Mouse (Mus musculus): ENCODE data around the gene Dzip1l.

GRCm38 (mm10) chr9:99630071-99630470 lies 775 bp downstream of the Dzip1l start:
- no peak for TF ChIP-seq POLR2A (IDR thresholded peaks at IDR 0.05; ENCODE audit: borderline replicate concordance, extremely low read depth, insufficient read depth, insufficient read length, poor library complexity, severe bottlenecking)
- no peak for TF ChIP-seq CTCF (IDR thresholded peaks at IDR 0.05; ENCODE audit: borderline replicate concordance, extremely low read depth, insufficient read depth, insufficient read length)

All from brain, embryonic 14.5 days (tissue).